Mouse (Mus musculus): ENCODE data around the gene Gm21887. TPM values are rescaled to one million over a fixed set of nuclear protein-coding genes. Genes with fewer than 3 reads are reported as not detected.
A peak's percentile ranks its signal among the peaks of the same experiment; 100 is the strongest.
"Not testable (repeated sequence)": the region's sequence is repeated elsewhere in the genome, so short reads cannot be mapped to it uniquely, and the experiment has no call there.

The Gm21887 gene
- polyA plus RNA-seq, 1 experiment from 2014 or later: 189 TPM

DNA sequence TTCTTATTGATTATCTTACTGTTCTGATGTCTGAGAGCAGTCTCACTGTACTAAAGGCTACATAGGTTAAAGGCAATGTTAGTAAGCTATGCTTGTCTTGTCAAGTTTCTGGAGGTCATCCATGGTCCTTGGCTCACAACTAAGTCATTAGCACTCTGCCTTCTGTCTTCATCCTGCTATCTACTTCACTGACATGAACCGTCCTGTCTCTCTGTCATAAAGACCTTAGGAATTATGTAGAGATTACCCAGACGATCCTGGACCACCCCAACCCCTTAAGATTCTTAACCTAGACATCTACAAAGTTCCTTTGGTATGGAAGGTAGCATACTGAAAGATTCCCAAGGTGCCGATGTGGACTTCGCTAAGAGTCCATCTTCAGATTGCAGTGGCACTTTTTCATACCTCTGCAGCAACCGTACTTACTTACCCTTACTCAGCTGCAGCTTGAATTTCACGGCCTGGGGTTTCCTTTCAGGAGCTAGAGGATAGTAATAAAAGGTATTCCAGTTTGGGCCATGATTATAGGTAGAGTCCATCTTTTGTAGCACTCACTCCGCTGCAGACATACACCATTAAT, 31.5 kb upstream of the Gm21887 start:
- peaks cover 14% of the 10 kb centered on the region for H3K9me3 ChIP-seq
- H3K27me3 ChIP-seq; H3K27ac ChIP-seq (replicated peaks); H3K4me3 ChIP-seq; H3K4me1 ChIP-seq; H3K9ac ChIP-seq (replicated peaks); H3K4me2 ChIP-seq (replicated peaks); ATAC-seq (replicated peaks): not testable (repeated sequence)
- WGBS: 89% methylated on average over 7 of the region's 7 CpGs
- H3K36me3 ChIP-seq: peaks cover 40% of the 10 kb centered on the region

DNA sequence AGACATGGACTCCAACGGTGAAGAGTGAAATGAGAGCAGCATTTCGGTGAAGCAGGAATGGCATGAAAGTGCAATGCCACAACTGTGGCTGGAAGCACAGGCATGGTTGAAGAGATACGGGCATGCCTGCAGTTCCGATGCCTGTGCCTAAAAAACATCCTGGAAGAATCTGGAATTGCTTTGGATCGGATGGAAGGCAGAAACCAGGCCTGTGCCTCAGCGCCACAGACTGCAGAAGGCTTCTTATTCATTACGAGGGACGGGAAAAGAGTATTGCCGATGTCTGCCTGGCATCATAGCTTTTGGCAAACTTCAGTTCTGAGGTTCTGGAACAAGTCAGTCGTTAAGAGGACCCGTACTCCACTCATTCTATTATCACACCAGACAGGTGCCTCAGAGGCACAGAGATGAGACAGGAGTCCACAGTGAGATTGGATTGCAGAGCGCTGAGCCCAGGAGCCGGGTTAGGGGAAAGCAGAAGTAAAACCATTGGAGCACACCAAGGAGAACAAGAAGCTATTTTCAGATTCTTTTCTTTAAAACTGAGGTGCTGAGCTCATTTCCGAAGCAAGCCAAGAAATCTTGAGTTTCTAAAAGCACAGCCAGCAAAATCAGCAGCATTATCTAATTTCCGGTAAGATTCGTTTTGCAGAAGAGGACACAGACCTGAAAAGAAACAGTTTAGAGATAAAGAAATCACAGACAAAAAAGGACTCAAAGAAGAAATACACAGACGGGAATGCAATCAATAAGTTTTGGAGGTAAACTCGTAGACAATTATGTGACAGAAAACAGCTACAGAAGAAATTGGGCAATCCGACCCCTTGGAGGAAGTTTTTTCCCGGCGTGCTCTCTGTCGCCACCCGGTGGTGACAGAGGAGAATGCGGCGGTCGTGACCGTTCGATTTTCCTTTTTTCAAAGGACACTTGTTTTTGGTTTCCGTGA, 30.8 kb upstream of the Gm21887 start:
- Histone ChIP-seq H3K9me3 (peaks cover 17% of the 10 kb centered on the region), H3K4me3 (peak overlapping the region; percentile 23), H3K36me3 (peaks cover 39% of the 10 kb centered on the region), H3K4me2 (replicated peaks) (peak overlapping the region; percentile 32), H3K27ac (replicated peaks) (peak overlapping the region; percentile 3)
- WGBS: 64% methylated on average over 29 of the region's 29 CpGs
- H3K9ac ChIP-seq (replicated peaks); H3K27me3 ChIP-seq; H3K4me1 ChIP-seq; ATAC-seq (replicated peaks): not testable (repeated sequence)

DNA sequence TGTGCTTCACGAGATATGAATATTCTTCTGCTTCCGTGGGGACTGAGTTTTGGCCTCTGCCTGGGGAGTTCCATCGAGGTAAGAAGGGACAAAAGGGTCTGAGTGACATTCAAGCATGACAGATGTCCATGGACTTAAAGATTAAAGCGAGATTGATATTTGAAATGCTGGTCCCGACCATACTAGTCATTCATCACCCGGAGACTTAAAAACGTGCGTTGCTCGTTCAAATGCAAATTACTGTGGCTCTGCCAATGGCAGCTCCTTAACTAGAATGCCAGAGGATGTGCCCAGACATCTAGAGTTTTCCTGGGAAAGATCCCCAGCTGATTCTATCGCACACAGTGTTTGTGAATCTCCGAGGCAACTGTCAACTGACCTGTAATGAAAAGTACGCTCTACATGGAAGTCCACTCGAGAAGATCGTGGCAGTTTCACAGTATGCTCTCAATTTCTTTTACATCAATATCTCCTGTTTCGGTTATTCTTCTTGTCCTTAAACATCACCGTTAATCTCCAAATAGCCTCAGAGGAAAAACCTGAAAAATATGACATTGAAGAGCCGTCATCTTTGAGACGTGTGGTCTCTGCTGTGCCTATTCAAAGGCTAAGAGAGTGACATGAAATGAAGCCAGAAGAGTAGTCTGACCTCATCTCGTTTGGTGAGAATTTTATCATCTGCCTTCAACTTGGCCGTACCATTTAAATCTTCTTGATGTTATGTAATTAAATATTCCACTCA, 29.8 kb upstream of the Gm21887 start:
- 70% methylated on average over 20 of the region's 20 CpGs for WGBS
- H3K4me2 ChIP-seq (replicated peaks): peak overlapping the region; percentile 32
- not testable (repeated sequence) for H3K4me1 ChIP-seq, H3K27me3 ChIP-seq
- ATAC-seq (replicated peaks): peak; percentile 23
- H3K9ac ChIP-seq (replicated peaks): peak overlapping the region; percentile 11
- peaks cover 26% of the 10 kb centered on the region for H3K9me3 ChIP-seq
- H3K27ac ChIP-seq (replicated peaks): peak overlapping the region; percentile 2
- peaks cover 44% of the 10 kb centered on the region for H3K36me3 ChIP-seq
- peak overlapping the region; percentile 23 for H3K4me3 ChIP-seq

DNA sequence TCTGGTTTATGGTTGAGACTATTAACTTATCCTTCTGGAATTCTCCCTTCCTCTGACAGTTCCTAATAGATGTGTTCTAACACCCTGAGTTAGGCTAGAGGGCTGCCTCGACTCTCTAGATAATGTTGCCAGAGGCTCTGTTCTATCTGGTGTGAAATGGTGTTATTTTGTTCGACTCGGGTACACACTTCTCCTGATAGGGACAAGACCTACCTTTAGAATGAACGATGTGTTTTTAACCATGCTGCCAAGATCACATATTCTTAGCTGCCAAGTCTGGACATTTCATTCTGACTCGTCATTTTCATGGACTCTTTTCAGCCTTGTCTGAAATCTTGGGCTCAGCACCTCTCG, 29.3 kb upstream of the Gm21887 start:
- not testable (repeated sequence) for H3K4me3 ChIP-seq; H3K27ac ChIP-seq (replicated peaks); H3K4me1 ChIP-seq; H3K27me3 ChIP-seq; ATAC-seq (replicated peaks); H3K4me2 ChIP-seq (replicated peaks); H3K9ac ChIP-seq (replicated peaks)
- peaks cover 26% of the 10 kb centered on the region for H3K9me3 ChIP-seq
- peaks cover 45% of the 10 kb centered on the region for H3K36me3 ChIP-seq
- 84% methylated on average over 6 of the region's 6 CpGs for WGBS

DNA sequence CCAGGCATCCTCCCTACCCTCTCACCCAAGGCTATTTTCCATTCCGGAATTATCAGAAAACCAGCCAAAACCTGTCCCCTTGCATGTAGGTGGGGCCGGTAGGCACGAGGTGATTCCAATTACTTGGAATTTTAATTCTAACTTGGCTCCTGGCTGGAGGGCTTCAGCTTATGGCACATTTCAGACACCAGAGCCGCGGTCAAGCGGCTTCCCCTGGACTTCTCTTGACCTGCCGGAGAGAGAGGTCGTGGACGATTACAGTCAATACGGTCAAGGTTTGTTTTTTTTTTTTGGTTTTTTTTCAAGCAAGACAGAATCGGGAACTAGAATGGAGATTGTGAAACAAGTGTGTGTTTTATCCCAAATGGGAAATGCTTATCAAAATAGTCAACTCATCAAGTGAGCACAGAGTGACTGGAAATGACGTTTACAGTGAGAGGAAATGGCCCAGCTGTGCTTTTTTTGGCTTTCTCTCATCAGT, 28.6 kb upstream of the Gm21887 start:
- no peak overlapping the region for H3K27ac ChIP-seq (replicated peaks)
- no peak overlapping the region for H3K4me2 ChIP-seq (replicated peaks)
- peaks cover 8% of the 10 kb centered on the region; the same call in 1 of the 2 replicates for H3K4me1 ChIP-seq
- 90% methylated on average over 12 of the region's 12 CpGs for WGBS
- no peak overlapping the region for H3K4me3 ChIP-seq
- ATAC-seq (replicated peaks): no peak
- peaks cover 30% of the 10 kb centered on the region for H3K9me3 ChIP-seq
- no peak overlapping the region for H3K9ac ChIP-seq (replicated peaks)
- peaks cover 50% of the 10 kb centered on the region for H3K36me3 ChIP-seq
- no peaks in the 10 kb centered on the region for H3K27me3 ChIP-seq

DNA sequence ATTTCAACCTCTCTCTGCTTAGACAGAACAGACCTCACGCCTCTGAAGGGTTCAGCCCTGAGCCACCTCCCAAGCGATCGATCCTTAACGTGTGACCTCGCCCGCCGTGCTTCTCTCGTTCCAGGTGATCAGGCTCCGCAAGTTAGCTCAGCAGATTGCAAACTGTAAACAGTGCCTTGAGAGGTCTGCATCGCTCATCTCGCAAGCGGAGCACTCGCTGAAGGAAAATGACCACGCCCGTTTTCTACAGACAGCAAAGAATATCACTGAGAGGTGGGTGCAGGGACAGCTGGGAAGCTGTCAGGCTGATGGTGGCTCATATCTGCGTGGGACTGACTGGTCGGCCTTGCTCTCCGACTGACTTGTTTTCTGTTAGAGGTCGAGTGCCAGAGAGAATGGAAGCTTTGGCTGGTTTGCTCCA, 27.7 kb upstream of the Gm21887 start:
- H3K4me3 ChIP-seq; H3K4me2 ChIP-seq (replicated peaks); H3K4me1 ChIP-seq; H3K9ac ChIP-seq (replicated peaks); ATAC-seq (replicated peaks); H3K27ac ChIP-seq (replicated peaks); H3K27me3 ChIP-seq: not testable (repeated sequence)
- peaks cover 35% of the 10 kb centered on the region for H3K9me3 ChIP-seq
- peaks cover 49% of the 10 kb centered on the region for H3K36me3 ChIP-seq
- WGBS: 92% methylated on average over 19 of the region's 19 CpGs

DNA sequence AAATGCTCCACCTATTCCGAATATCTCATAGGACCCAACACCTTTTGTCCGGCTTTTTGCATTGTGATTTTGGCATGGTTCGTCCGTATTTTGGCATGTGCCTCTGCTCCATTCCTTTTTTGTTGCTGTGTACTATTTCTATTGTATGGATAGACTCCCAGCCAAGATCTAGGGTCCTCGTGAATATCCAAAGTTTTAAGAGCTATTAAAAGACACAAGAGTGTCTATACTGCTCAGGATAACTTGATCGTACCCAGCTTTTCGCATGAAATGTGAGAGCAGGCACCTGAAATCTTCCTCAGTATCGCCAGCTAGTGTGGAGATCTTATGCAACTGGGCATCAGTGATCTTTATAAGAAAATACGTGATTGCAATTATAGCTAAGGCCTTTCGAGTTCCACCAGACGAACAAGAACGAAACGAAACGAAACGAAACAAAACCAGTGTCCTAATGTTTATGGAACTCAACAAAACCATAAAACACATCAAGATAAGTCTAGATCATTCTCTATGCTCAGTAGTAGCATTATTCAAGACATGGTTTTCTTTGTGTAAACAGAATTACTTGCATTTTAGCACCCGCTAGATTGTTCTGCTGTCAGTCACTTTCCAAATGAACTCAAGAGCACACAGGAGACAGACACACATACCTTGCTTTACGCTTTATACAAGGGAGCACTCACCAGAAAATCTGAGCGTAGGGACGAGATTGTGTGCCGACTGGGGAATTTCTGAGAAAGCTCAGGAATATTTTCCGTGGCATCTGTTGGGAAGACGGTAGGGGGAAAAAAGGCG, 26.7 kb upstream of the Gm21887 start:
- WGBS: 87% methylated on average over 23 of the region's 23 CpGs
- not testable (repeated sequence) for H3K27me3 ChIP-seq; H3K9ac ChIP-seq (replicated peaks); ATAC-seq (replicated peaks); H3K27ac ChIP-seq (replicated peaks); H3K4me3 ChIP-seq; H3K4me2 ChIP-seq (replicated peaks); H3K4me1 ChIP-seq
- peaks cover 48% of the 10 kb centered on the region for H3K36me3 ChIP-seq
- peaks cover 35% of the 10 kb centered on the region for H3K9me3 ChIP-seq

DNA sequence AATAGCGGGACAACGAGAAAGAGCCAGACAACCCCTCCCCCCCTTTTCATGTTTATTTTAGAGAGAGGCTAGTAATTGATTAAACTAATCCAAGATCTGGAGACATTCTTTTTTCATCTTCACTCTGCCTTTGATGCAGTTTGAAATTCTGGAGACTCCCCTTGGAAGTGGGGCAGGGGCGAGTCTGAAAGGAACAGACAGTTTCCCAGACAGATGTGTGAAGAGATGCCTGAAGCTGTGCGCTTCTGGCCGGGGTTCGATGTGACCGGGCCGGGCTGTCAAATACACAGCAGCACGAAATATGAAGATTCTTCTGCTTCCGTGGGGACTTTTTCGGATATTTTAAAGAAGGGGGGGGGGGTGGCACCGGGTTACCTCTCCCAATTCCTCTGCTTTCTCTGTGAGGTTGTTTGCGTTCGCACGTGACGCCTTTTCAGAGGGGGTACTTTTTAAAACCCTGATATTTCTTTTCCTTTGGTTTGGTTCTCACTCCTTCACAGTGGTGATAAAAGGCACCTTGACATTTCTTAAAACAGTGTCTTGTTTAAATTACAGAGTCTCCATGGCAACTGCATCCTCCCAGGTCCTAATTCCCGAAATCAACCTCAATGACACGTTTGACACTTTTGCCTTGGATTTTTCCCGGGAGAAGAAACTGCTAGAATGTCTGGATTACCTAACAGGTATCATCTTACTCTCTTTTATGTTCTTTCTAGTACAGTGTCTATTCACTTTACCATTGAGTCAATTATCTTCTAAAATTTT, 25.9 kb upstream of the Gm21887 start:
- not testable (repeated sequence) for H3K9ac ChIP-seq (replicated peaks); H3K27me3 ChIP-seq; H3K4me1 ChIP-seq; H3K4me3 ChIP-seq; H3K27ac ChIP-seq (replicated peaks); H3K4me2 ChIP-seq (replicated peaks); ATAC-seq (replicated peaks)
- Histone ChIP-seq H3K9me3 (peaks cover 37% of the 10 kb centered on the region), H3K36me3 (peaks cover 51% of the 10 kb centered on the region)
- WGBS: 86% methylated on average over 19 of the region's 19 CpGs

DNA sequence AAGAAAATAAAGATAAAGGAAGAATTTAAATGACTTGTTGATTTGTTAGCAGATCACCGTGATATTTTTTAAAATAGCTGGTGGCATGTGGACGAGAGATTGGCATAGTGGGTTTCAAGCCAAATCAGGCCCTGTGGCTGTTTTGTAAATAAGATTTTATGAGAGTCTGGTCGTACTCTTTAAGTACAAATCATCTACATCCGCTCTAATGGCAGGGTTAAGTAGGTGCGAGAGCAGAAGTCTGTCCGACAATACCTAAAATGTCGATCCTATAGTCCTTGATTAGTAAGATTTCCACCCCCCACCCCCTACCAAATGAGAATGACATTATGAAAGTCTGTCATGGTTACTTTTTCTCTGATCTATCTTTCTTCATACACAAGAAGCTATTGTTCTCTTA, 25.1 kb upstream of the Gm21887 start:
- not testable (repeated sequence) for H3K4me3 ChIP-seq; H3K4me1 ChIP-seq; H3K9ac ChIP-seq (replicated peaks); H3K27ac ChIP-seq (replicated peaks); ATAC-seq (replicated peaks); H3K4me2 ChIP-seq (replicated peaks); H3K27me3 ChIP-seq
- peaks cover 58% of the 10 kb centered on the region for H3K36me3 ChIP-seq
- peaks cover 44% of the 10 kb centered on the region for H3K9me3 ChIP-seq
- 90% methylated on average over 7 of the region's 7 CpGs for WGBS

DNA sequence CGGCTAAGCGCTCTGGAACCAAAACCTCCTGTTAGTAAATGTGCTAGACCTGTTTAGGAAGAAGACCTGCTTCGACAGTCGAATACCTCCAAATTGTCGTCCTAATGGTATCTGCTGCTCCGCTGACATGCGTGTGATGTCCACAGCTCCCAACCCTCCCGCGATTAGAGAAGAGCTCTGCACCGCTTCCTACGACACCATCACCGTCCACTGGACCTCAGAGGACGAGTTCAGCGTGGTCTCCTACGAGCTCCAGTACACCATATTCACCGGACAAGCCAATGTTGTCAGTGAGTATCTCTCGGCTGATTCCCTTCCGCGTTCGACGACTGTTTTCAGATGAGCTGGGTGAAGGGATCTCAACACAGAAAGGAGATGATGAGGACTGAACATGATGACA, 24.6 kb upstream of the Gm21887 start:
- H3K27me3 ChIP-seq; H3K9ac ChIP-seq (replicated peaks); H3K4me2 ChIP-seq (replicated peaks); ATAC-seq (replicated peaks); H3K4me1 ChIP-seq; H3K27ac ChIP-seq (replicated peaks); H3K4me3 ChIP-seq: not testable (repeated sequence)
- peaks cover 47% of the 10 kb centered on the region for H3K9me3 ChIP-seq
- peaks cover 60% of the 10 kb centered on the region for H3K36me3 ChIP-seq
- WGBS: 91% methylated on average over 21 of the region's 21 CpGs

DNA sequence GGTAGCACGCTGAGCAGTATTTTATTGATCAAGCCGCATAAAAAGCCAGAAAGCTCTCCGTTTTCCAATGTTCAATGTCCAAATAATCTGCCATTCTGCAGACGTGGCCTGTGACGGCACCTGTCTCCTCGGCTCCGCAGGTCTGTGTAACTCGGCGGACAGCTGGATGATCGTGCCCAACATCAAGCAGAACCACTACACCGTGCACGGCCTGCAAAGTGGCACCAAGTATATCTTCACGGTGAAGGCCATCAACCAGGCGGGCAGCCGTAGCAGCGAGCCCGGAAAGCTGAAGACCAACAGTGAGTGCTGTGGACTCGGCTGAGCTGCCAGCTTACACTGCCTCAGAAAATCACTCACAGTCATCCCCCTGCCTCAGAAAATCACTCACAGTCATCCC, 23.7 kb upstream of the Gm21887 start:
- H3K4me2 ChIP-seq (replicated peaks); H3K27me3 ChIP-seq; H3K4me1 ChIP-seq; H3K9ac ChIP-seq (replicated peaks); H3K27ac ChIP-seq (replicated peaks); H3K4me3 ChIP-seq: not testable (repeated sequence)
- peaks cover 48% of the 10 kb centered on the region for H3K9me3 ChIP-seq
- 84% methylated on average over 18 of the region's 18 CpGs for WGBS
- peaks cover 61% of the 10 kb centered on the region for H3K36me3 ChIP-seq
- ATAC-seq (replicated peaks): peak; percentile 23
